Mouse (Mus musculus) ES-E14 (cell line): Measurements from ENCODE around the gene Polr2g.

Experiments
- HCFC1 ChIP-seq: IDR thresholded peaks from 2 replicates; pipeline ENCODE4 v1.6.1; 2012; ENCODE audit warnings: low read length, inconsistent platforms, borderline replicate concordance; ENCODE audit not compliant: insufficient read depth
- ZNF384 ChIP-seq: IDR thresholded peaks from 2 replicates; pipeline ENCODE4 v1.6.1; 2012; ENCODE audit warnings: low read depth, low read length, inconsistent platforms

- TF ChIP-seq HCFC1 (no peak), ZNF384 (no peak)
Observed at GRCm38 (mm10) chr19:8839908-8840791, 41.8 kb upstream of the Polr2g start.
